Mouse (Mus musculus) left cerebral cortex, postnatal 25 days (tissue): Measurements from ENCODE around the gene Fam129c. TPM values are rescaled to one million over a fixed set of nuclear protein-coding genes. Genes with fewer than 3 reads are reported as not detected.
A peak's percentile ranks its signal among the peaks of the same experiment; 100 is the strongest.

ENCODE experiments used
- DNase-seq, 2 experiments: peaks; one replicate each; pipeline ENCODE4 v3.0.0; 2022; ENCODE audit warnings: low spot score in 2 of 2, mixed read lengths in 1 of 2
- intact Hi-C: fragments of 180-260 bp; cut with DNase I; formaldehyde crosslinking; loops from one replicate; pipeline ENCODE4 v1.15.1; 2025
- total RNA-seq, 2 experiments: library from RNA; stranded (reverse); gene quantifications; 2 replicates each; pipeline ENCODE4 v1.2.3; 2021

The Fam129c gene
- total RNA-seq: 1 to 10 TPM; 3.6 to 4.2 TPM

- intact Hi-C loops: loop anchor here (5.0 kb wide), 1 partner anchor 155 kb away; no protein-coding TSS in a partner anchor
- no peak for DNase-seq
Observed at GRCm38 (mm10) chr8:71597451-71597850, at the start of gene Fam129c. TSS of gene Fam129c (plus strand) at chr8:71597648.

- intact Hi-C loops: no loop called here
- DNase-seq: no peak
Observed at GRCm38 (mm10) chr8:71550754-71551153, 46.7 kb upstream of the Fam129c start.

- intact Hi-C loops: no loop called here
Observed at GRCm38 (mm10) chr8:71552770-71553169, 44.7 kb upstream of the Fam129c start.

GRCm38 (mm10) chr8:71554001-71554400, 43.4 kb upstream of the Fam129c start:
- intact Hi-C loops: no loop called here
- no peak for DNase-seq

More at GRCm38 (mm10) chr8:71552770-71553169, 44.7 kb upstream of the Fam129c start:
- no peak for DNase-seq

GRCm38 (mm10) chr8:71554644-71555043, 42.8 kb upstream of the Fam129c start:
- intact Hi-C loops: no loop called here
- DNase-seq: no peak

- DNase-seq: no peak
- intact Hi-C loops: no loop called here
Observed at GRCm38 (mm10) chr8:71558071-71558957, 39.1 kb upstream of the Fam129c start, which contains the start of gene Tmem221. TSS of gene Tmem221 (minus strand) at chr8:71558871.

- DNase-seq: no peak
- intact Hi-C loops: no loop called here
Observed at GRCm38 (mm10) chr8:71558958-71559690, 38.3 kb upstream of the Fam129c start.

- intact Hi-C loops: loop anchor here (2.0 kb wide), 1 partner anchor 73 kb away; no protein-coding TSS in a partner anchor
- no peak for DNase-seq
Observed at GRCm38 (mm10) chr8:71560071-71560470, 37.4 kb upstream of the Fam129c start.

GRCm38 (mm10) chr8:71560765-71561164, 36.7 kb upstream of the Fam129c start:
- DNase-seq: no peak
- intact Hi-C loops: loop anchor here (1.0 to 2.0 kb wide), 3 partner anchors 36 to 100 kb away; no protein-coding TSS in a partner anchor

GRCm38 (mm10) chr8:71561401-71561800, 36.0 kb upstream of the Fam129c start:
- DNase-seq: no peak
- intact Hi-C loops: loop anchor here (1.0 to 2.0 kb wide), 3 partner anchors 35 to 99 kb away; no protein-coding TSS in a partner anchor

GRCm38 (mm10) chr8:71562751-71563150, 34.7 kb upstream of the Fam129c start:
- intact Hi-C loops: no loop called here
- peak; percentile 55 to 67 for DNase-seq

- intact Hi-C loops: no loop called here
- no peak for DNase-seq
Observed at GRCm38 (mm10) chr8:71563992-71564391, 33.5 kb upstream of the Fam129c start.

GRCm38 (mm10) chr8:71566501-71566900, 30.9 kb upstream of the Fam129c start, which contains the start of gene Nxnl1:
TSS of gene Nxnl1 (minus strand) at chr8:71566601.
- no peak for DNase-seq
- intact Hi-C loops: no loop called here

- DNase-seq: no peak
- intact Hi-C loops: no loop called here
Observed at GRCm38 (mm10) chr8:71567587-71567986, 29.9 kb upstream of the Fam129c start.

GRCm38 (mm10) chr8:71568387-71568937, 29.0 kb upstream of the Fam129c start, which contains the start of gene Slc27a1:
TSS of gene Slc27a1 (plus strand) at chr8:71568882.
- peak; percentile 51 to 63 for DNase-seq
- intact Hi-C loops: loop anchor here (2.0 kb wide), 1 partner anchor 24 kb away; the partner anchor contains the start of gene Pgls

GRCm38 (mm10) chr8:71568941-71569340, 28.5 kb upstream of the Fam129c start:
- no peak for DNase-seq
- intact Hi-C loops: loop anchor here (2.0 kb wide), 1 partner anchor 24 kb away; the partner anchor contains the start of gene Pgls

GRCm38 (mm10) chr8:71569366-71570290, 27.8 kb upstream of the Fam129c start:
- intact Hi-C loops: loop anchor here (2.0 kb wide), 1 partner anchor 23 kb away; the partner anchor contains the start of gene Pgls
- peak; percentile 92 to 95 for DNase-seq

- DNase-seq: peak; percentile 96 to 99
- intact Hi-C loops: no loop called here
Observed at GRCm38 (mm10) chr8:71570291-71570954, 27.0 kb upstream of the Fam129c start.
